Mouse (Mus musculus) skeletal muscle tissue, adult 2 months (tissue): ENCODE results near the gene Snrnp48.

ENCODE experiments used
- DNase-seq: peaks from one replicate; pipeline ENCODE4 v3.0.0-alpha.2; 2012; ENCODE audit warnings: low read depth, low spot score

Snrnp48 gene

DNA sequence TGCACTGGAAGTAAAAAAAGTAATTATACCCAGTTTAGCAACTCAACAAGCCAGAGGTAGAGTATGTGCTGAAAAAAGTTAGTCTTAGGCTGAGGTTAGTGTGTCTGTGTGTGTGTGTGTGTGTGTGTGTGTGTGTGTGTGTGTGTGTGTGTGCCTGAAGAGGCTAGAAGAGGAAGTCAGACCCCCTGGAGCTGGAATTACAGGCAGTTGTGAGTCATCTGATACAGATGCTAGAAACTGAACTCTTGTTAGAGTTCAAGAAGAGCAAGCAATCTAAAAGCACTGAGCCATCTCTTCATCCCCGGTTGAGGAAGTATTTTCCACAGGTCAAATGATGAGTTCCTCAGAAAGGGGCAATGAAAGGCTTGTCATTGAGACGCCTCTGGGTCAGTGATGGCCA is 54.2 kb downstream of the Snrnp48 start:
- DNase-seq: no peak

DNA sequence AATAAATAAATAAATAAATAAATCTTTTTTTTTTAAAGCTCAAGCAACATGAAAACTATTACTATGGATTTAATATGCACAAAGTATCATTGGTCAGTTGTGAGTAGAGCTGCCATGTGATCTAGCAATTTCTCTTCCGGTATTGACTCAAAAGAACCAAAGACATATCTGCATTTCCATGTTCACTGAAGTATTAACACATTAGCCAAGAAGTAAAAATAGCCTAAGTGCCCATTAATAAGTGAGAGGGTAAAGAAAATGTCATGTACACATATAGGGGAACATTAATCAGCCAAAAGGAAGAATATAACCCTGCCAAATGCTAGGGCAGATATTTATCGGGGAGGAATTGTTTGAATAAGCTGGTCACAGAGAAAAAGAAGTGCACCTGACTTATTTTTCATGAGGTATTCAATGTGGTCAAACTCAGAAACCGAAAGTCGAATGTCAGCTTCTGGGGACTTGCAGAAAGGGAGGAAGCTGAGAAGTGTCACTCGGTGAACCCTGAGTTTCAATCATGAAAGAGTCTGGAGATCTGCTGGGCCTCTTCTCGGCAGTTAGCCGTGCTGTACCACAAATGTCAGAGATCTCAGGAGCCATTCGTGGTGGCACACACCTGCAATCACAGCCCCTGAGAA is 64.4 kb downstream of the Snrnp48 start:
- no peak for DNase-seq

DNA sequence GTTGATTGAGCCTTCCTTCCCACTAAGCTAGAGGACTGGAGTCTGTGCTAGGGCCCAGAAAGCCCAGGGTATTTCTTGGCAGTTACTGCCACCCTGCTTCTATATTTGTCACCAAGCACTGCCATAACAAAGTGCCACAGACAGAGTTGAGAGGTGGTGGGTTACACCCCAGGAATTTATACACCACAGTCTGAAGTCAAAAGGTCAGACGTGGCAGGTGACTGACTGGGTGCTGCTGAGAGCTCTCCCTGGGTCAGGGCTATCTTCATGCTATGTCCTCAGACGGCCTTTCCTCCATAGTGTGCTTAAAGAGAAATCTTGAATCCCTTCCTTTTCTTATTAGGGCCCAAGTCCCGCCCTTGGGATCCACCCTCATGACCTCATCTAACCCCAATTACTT is 67.9 kb downstream of the Snrnp48 start:
- DNase-seq: no peak
